Mouse (Mus musculus) spleen, postnatal 10 days (tissue): ENCODE measurements around the gene Slc12a6.
A peak's percentile ranks its signal among the peaks of the same experiment; 100 is the strongest.

Experiments
- DNase-seq, 2 experiments: peaks; one replicate each; pipeline ENCODE4 v3.0.0; 2021 to 2022; ENCODE audit warnings: low spot score in 2 of 2

The Slc12a6 gene

GRCm38 (mm10) chr2:112265448-112266241 is at the start of gene Slc12a6:
Gene Slc12a6, plus strand, starts transcription at chr2:112265825.
- peak; percentile 93 to 96 for DNase-seq

GRCm38 (mm10) chr2:112215977-112216376 is 49.6 kb upstream of the Slc12a6 start:
- DNase-seq = no peak

- no peak for DNase-seq
Observed at GRCm38 (mm10) chr2:112217614-112218013, 48.0 kb upstream of the Slc12a6 start.

- DNase-seq = no peak
Observed at GRCm38 (mm10) chr2:112220880-112221279, 44.7 kb upstream of the Slc12a6 start.

GRCm38 (mm10) chr2:112222607-112223006 is 43.0 kb upstream of the Slc12a6 start:
- DNase-seq = no peak

- no peak for DNase-seq
Observed at GRCm38 (mm10) chr2:112224356-112224755, 41.3 kb upstream of the Slc12a6 start.

GRCm38 (mm10) chr2:112232623-112233022 is 33.0 kb upstream of the Slc12a6 start:
- no peak for DNase-seq

- DNase-seq = no peak
Observed at GRCm38 (mm10) chr2:112236620-112237019, 29.0 kb upstream of the Slc12a6 start.

GRCm38 (mm10) chr2:112238006-112238405 is 27.6 kb upstream of the Slc12a6 start:
- DNase-seq = no peak

- peak; percentile 88 to 90 for DNase-seq
Observed at GRCm38 (mm10) chr2:112239212-112239934, 26.3 kb upstream of the Slc12a6 start, which contains the start of gene Lpcat4. Gene Lpcat4, plus strand, starts transcription at chr2:112239468.

- DNase-seq = peak in 1 of 2 experiments; percentile 44
Observed at GRCm38 (mm10) chr2:112239935-112240721, 25.5 kb upstream of the Slc12a6 start.

GRCm38 (mm10) chr2:112241787-112242186 is 23.8 kb upstream of the Slc12a6 start:
- DNase-seq = no peak

- no peak for DNase-seq
Observed at GRCm38 (mm10) chr2:112245307-112245706, 20.3 kb upstream of the Slc12a6 start.

GRCm38 (mm10) chr2:112246193-112246592 is 19.4 kb upstream of the Slc12a6 start:
- no peak for DNase-seq

- DNase-seq = no peak
Observed at GRCm38 (mm10) chr2:112247323-112247722, 18.3 kb upstream of the Slc12a6 start.

- no peak for DNase-seq
Observed at GRCm38 (mm10) chr2:112249780-112250453, 15.7 kb upstream of the Slc12a6 start.

GRCm38 (mm10) chr2:112254675-112255515 is 10.7 kb upstream of the Slc12a6 start:
- DNase-seq = no peak

- no peak for DNase-seq
Observed at GRCm38 (mm10) chr2:112259241-112259962, 6.2 kb upstream of the Slc12a6 start, which contains the start of gene Nutm1. Gene Nutm1, minus strand, starts transcription at chr2:112259291.

GRCm38 (mm10) chr2:112261748-112262653 is 3.6 kb upstream of the Slc12a6 start, which contains the start of gene Nop10:
Gene Nop10, plus strand, starts transcription at chr2:112261926.
- peak; percentile 65 to 80 for DNase-seq
